Mouse (Mus musculus) stomach, embryonic 16.5 days (tissue): ENCODE data around the gene Rrp1. TPM values are rescaled to one million over a fixed set of nuclear protein-coding genes. Genes with fewer than 3 reads are reported as not detected.

Experiments used
- ATAC-seq: fragments of 200-750 bp; cut with Nextera tagmentation; 2 replicates; pipeline ENCODE4 v1.8.0; 2017; ENCODE audit warnings: moderate number of reproducible peaks, moderate TSS enrichment; ENCODE audit not compliant: insufficient read depth, low FRiP score
- H3K27ac ChIP-seq: fragments of 300-500 bp; sonication (generic); 2 replicates; pipeline ENCODE4 v1.5.1; 2014; ENCODE audit warnings: low read length
- H3K27me3 ChIP-seq: fragments of 300-500 bp; sonication (generic); 2 replicates; pipeline ENCODE4 v1.6.1; 2014; ENCODE audit warnings: low read length, control low read depth, mixed read lengths; ENCODE audit not compliant: control insufficient read depth, insufficient read depth
- H3K36me3 ChIP-seq: fragments of 300-500 bp; sonication (generic); 2 replicates; pipeline ENCODE4 v1.6.1; 2014; ENCODE audit warnings: low read length; ENCODE audit not compliant: control insufficient read depth, insufficient read depth
- H3K4me1 ChIP-seq: fragments of 300-500 bp; sonication (generic); 2 replicates; pipeline ENCODE4 v1.6.1; 2014; ENCODE audit warnings: low read length, control low read depth, mixed read lengths; ENCODE audit not compliant: control insufficient read depth, insufficient read depth
- H3K4me2 ChIP-seq: fragments of 300-500 bp; sonication (generic); 2 replicates; pipeline ENCODE4 v1.6.1; 2014; ENCODE audit warnings: low read depth, low read length, mixed read lengths
- H3K4me3 ChIP-seq: fragments of 300-500 bp; sonication (generic); replicated peaks from 2 replicates; pipeline ENCODE4 v1.5.1; 2014; ENCODE audit warnings: mild to moderate bottlenecking, low read length
- H3K9ac ChIP-seq: fragments of 300-500 bp; sonication (generic); 2 replicates; pipeline ENCODE4 v1.6.1; 2014; ENCODE audit warnings: low read length
- H3K9me3 ChIP-seq: fragments of 300-500 bp; sonication (generic); replicated peaks from 2 replicates; pipeline ENCODE4 v1.6.1; 2016; ENCODE audit warnings: low read length, control low read depth; ENCODE audit not compliant: control insufficient read depth
- WGBS: fragments of 180-500 bp; shearing (Covaris S2); extraction: QIAGEN DNeasy Blood & Tissue Kit; methylation state at CpG from one replicate; pipeline ENCODE4 v1.1.7; 2014; 5-methylcytosine and 5-hydroxymethylcytosine counted together
- microRNA-seq: library from miRNA; unstranded; fragments of <30 nt; microRNA quantifications from one replicate; pipeline ENCODE4, GENCODE M21; 2016
- polyA plus RNA-seq: library from polyadenylated mRNA; unstranded; fragments of >200 nt; fragmentation: Nextera tagmentation; extraction: Ambion mirVana; gene quantifications from 2 replicates; pipeline ENCODE4 v1.2.1, GENCODE M21; 2015

The Rrp1 gene
- polyA plus RNA-seq, 1 experiment from 2014 or later: 242 TPM

GRCm38 (mm10) chr10:78350796-78351556, 61.9 kb downstream of the Rrp1 start:
- Histone ChIP-seq H3K4me1 (peaks cover 7% of the 10 kb centered on the region), H3K36me3 (no peaks in the 10 kb centered on the region), H3K4me2 (peak overlapping the region; percentile 83), H3K4me3 (peak overlapping the region; percentile 78), H3K9me3 (no peaks in the 10 kb centered on the region), H3K27me3 (no peaks in the 10 kb centered on the region), H3K27ac (no peak overlapping the region), H3K9ac (peak overlapping the region; percentile 97)
- ATAC-seq: no peak
- 23% methylated on average over 6 of the region's 6 CpGs for WGBS

Small RNA genes lying within 50 kb of the gene (microRNA-seq; reads per million reads assigned to microRNA genes)
- gene Mir6410: not detected
- 0.50 reads per million for gene Mir6907
- gene Mir6908: 0.99 reads per million

Other genes starting within 250 kb of the Rrp1 start
- gene D10Jhu81e, start 243.3 kb downstream of the Rrp1 start, polyA plus RNA-seq: 39.5 and 46.6 TPM in 2 replicates
- gene Pwp2, start 227.9 kb downstream of the Rrp1 start, polyA plus RNA-seq: 15.5 and 16.6 TPM in 2 replicates
- 3.4 and 4.7 TPM in 2 replicates for gene Trappc10, start 168.4 kb downstream of the Rrp1 start, polyA plus RNA-seq
- gene Agpat3, start 60.6 kb downstream of the Rrp1 start, polyA plus RNA-seq: 24.9 and 26.7 TPM in 2 replicates
- 406 and 433 TPM in 2 replicates for gene Cstb, start 12.6 kb upstream of the Rrp1 start, polyA plus RNA-seq
- gene Pdxk, start 51.9 kb upstream of the Rrp1 start, polyA plus RNA-seq: 12.4 and 12.7 TPM in 2 replicates
- not detected in 2 replicates for gene Olfr1358, start 104.4 kb upstream of the Rrp1 start, polyA plus RNA-seq
- 58.9 and 64.6 TPM in 2 replicates for gene Ilvbl, start 161.3 kb upstream of the Rrp1 start, polyA plus RNA-seq
- gene Syde1, start 178.9 kb upstream of the Rrp1 start, polyA plus RNA-seq: 14.0 and 15.7 TPM in 2 replicates
- gene Olfr1357, start 205.0 kb upstream of the Rrp1 start, polyA plus RNA-seq: not detected in 2 replicates